Mouse (Mus musculus) stomach, postnatal 0 days (tissue): ENCODE results near the gene Cga. TPM values are rescaled to one million over a fixed set of nuclear protein-coding genes. Genes with fewer than 3 reads are reported as not detected.

Experiments
- ATAC-seq: fragments of 200-750 bp; cut with Nextera tagmentation; 2 replicates; pipeline ENCODE4 v1.8.0; 2017; ENCODE audit not compliant: low FRiP score, low TSS enrichment
- DNase-seq: peaks from one replicate; pipeline ENCODE4 v3.0.0-alpha.2; 2016; ENCODE audit warnings: low spot score
- H3K27ac ChIP-seq: fragments of 300-500 bp; sonication (generic); replicated peaks from 2 replicates; pipeline ENCODE4 v1.5.1; 2014; ENCODE audit warnings: mild to moderate bottlenecking, control low read depth
- H3K27me3 ChIP-seq: fragments of 300-500 bp; sonication (generic); 2 replicates; pipeline ENCODE4 v1.6.1; 2014; ENCODE audit warnings: low read length; ENCODE audit not compliant: control insufficient read depth, insufficient read depth
- H3K36me3 ChIP-seq: fragments of 300-500 bp; sonication (generic); 2 replicates; pipeline ENCODE4 v1.6.1; 2014; ENCODE audit warnings: low read length, mixed read lengths; ENCODE audit not compliant: control insufficient read depth, insufficient read depth
- H3K4me1 ChIP-seq: fragments of 300-500 bp; sonication (generic); replicated peaks from 2 replicates; pipeline ENCODE4 v1.6.1; 2014; ENCODE audit warnings: antibody characterized with exemption; ENCODE audit not compliant: control insufficient read depth, insufficient read depth
- H3K4me2 ChIP-seq: fragments of 300-500 bp; sonication (generic); replicated peaks from 2 replicates; pipeline ENCODE4 v1.6.1; 2014; ENCODE audit warnings: low read depth, mild to moderate bottlenecking, control low read depth, moderate library complexity
- H3K4me3 ChIP-seq: fragments of 300-500 bp; sonication (generic); 2 replicates; pipeline ENCODE4 v1.5.1; 2014; ENCODE audit warnings: low read depth, low read length, control low read depth
- H3K9ac ChIP-seq: fragments of 300-500 bp; sonication (generic); 2 replicates; pipeline ENCODE4 v1.6.1; 2014; ENCODE audit warnings: mild to moderate bottlenecking, low read length, control low read depth, mixed read lengths
- H3K9me3 ChIP-seq: fragments of 300-500 bp; sonication (generic); 2 replicates; pipeline ENCODE4 v1.6.1; 2016; ENCODE audit warnings: low read length; ENCODE audit not compliant: control insufficient read depth
- CTCF ChIP-seq: IDR thresholded peaks from 2 replicates; pipeline ENCODE4 v1.5.1; 2016; ENCODE audit warnings: antibody characterized with exemption, low read depth, mild to moderate bottlenecking, moderate library complexity
- EP300 ChIP-seq: optimal IDR thresholded peaks from 2 replicates; pipeline ENCODE3; 2016; ENCODE audit warnings: antibody characterized with exemption
- WGBS: fragments of 180-500 bp; shearing (Covaris S2); extraction: QIAGEN DNeasy Blood & Tissue Kit; methylation state at CpG from one replicate; pipeline ENCODE4 v1.1.7; 2014; 5-methylcytosine and 5-hydroxymethylcytosine counted together
- polyA plus RNA-seq: library from polyadenylated mRNA; unstranded; fragments of >200 nt; fragmentation: Nextera tagmentation; extraction: Ambion mirVana; gene quantifications from 2 replicates; pipeline ENCODE4 v1.2.1, GENCODE M21; 2015

Gene Cga
- 0.19 TPM in 1 of 2 replicates, not detected in the other for polyA plus RNA-seq

- Histone ChIP-seq H3K36me3 (no peaks in the 10 kb centered on the region), H3K4me2 (no peak within 1 kb of the TSS), H3K27ac (no peak within 1 kb of the TSS), H3K9me3 (no peaks in the 10 kb centered on the region), H3K4me1 (no peaks in the 10 kb centered on the region), H3K27me3 (no peaks in the 10 kb centered on the region), H3K4me3 (no peak within 1 kb of the TSS), H3K9ac (no peak within 1 kb of the TSS)
- WGBS: 69% methylated on average over 1 of the region's 1 CpGs
- DNase-seq (no peak), ATAC-seq (no peak)
- TF ChIP-seq CTCF (no peak), EP300 (no peak)
These were observed at the start of gene Cga for GRCm38 (mm10) chr4:34893479-34893878. Cga (plus strand) TSS chr4:34893779.

GRCm38 (mm10) chr4:34843839-34844238 lies 49.7 kb upstream of the Cga start:
- H3K36me3 ChIP-seq: 0 out of 2 replicates have a peak, but pooled peaks cover under 1% of the 10 kb centered on the region
- no peaks in the 10 kb centered on the region for H3K4me1 ChIP-seq
- no peaks in the 10 kb centered on the region for H3K27me3 ChIP-seq
- H3K9ac ChIP-seq: no peak overlapping the region
- ATAC-seq (no peak), DNase-seq (no peak)
- H3K27ac ChIP-seq: no peak overlapping the region
- no peak overlapping the region for H3K4me2 ChIP-seq
- 92% methylated on average over 1 of the region's 1 CpGs for WGBS
- TF ChIP-seq CTCF: no peak
- no peak for TF ChIP-seq EP300
- H3K4me3 ChIP-seq: no peak overlapping the region
- no peaks in the 10 kb centered on the region for H3K9me3 ChIP-seq

GRCm38 (mm10) chr4:34847679-34848309 lies 45.8 kb upstream of the Cga start:
- no peaks in the 10 kb centered on the region for H3K27me3 ChIP-seq
- 85% methylated on average over 6 of the region's 6 CpGs for WGBS

GRCm38 (mm10) chr4:34850156-34850555 lies 43.4 kb upstream of the Cga start:
- H3K9me3 ChIP-seq: no peaks in the 10 kb centered on the region
- WGBS: 96% methylated on average over 2 of the region's 2 CpGs
- H3K9ac ChIP-seq: no peak overlapping the region
- no peaks in the 10 kb centered on the region for H3K4me1 ChIP-seq
- H3K27me3 ChIP-seq: no peaks in the 10 kb centered on the region
- no peak overlapping the region for H3K4me2 ChIP-seq
- H3K4me3 ChIP-seq: no peak overlapping the region
- DNase-seq: no peak
- no peaks in the 10 kb centered on the region for H3K36me3 ChIP-seq
- ATAC-seq: no peak
- TF ChIP-seq EP300 (no peak), CTCF (no peak)
- no peak overlapping the region for H3K27ac ChIP-seq

More at GRCm38 (mm10) chr4:34847679-34848309, 45.8 kb upstream of the Cga start:
- Histone ChIP-seq H3K4me1 (no peaks in the 10 kb centered on the region), H3K27ac (no peak overlapping the region), H3K9me3 (no peaks in the 10 kb centered on the region), H3K9ac (no peak overlapping the region), H3K4me2 (no peak overlapping the region), H3K36me3 (no peaks in the 10 kb centered on the region), H3K4me3 (no peak overlapping the region)
- no peak for TF ChIP-seq CTCF
- TF ChIP-seq EP300: no peak
- no peak for DNase-seq
- no peak for ATAC-seq

- H3K27ac ChIP-seq: no peak overlapping the region
- no peak overlapping the region for H3K4me3 ChIP-seq
- TF ChIP-seq CTCF (no peak), EP300 (no peak)
- H3K9me3 ChIP-seq: no peaks in the 10 kb centered on the region
- H3K36me3 ChIP-seq: no peaks in the 10 kb centered on the region
- DNase-seq (no peak), ATAC-seq (no peak)
- no peaks in the 10 kb centered on the region for H3K4me1 ChIP-seq
- no peak overlapping the region for H3K4me2 ChIP-seq
- H3K9ac ChIP-seq: no peak overlapping the region
- 87% methylated on average over 7 of the region's 7 CpGs for WGBS
- no peaks in the 10 kb centered on the region for H3K27me3 ChIP-seq
These were observed 41.5 kb upstream of the Cga start for GRCm38 (mm10) chr4:34852051-34852450.

GRCm38 (mm10) chr4:34855966-34856365 lies 37.6 kb upstream of the Cga start:
- DNase-seq (no peak), ATAC-seq (no peak)
- no peaks in the 10 kb centered on the region for H3K36me3 ChIP-seq
- H3K9me3 ChIP-seq: no peaks in the 10 kb centered on the region
- no peak overlapping the region for H3K9ac ChIP-seq
- H3K27me3 ChIP-seq: no peaks in the 10 kb centered on the region
- H3K4me1 ChIP-seq: no peaks in the 10 kb centered on the region
- H3K4me2 ChIP-seq: no peak overlapping the region
- no peak overlapping the region for H3K4me3 ChIP-seq
- H3K27ac ChIP-seq: no peak overlapping the region
- 48% methylated on average over 1 of the region's 1 CpGs for WGBS
- TF ChIP-seq CTCF: no peak
- TF ChIP-seq EP300: no peak
